Mouse (Mus musculus) gonadal fat pad, adult 2 months (tissue): Measurements from ENCODE around the gene Lrrc2. TPM values are rescaled to one million over a fixed set of nuclear protein-coding genes. Genes with fewer than 3 reads are reported as not detected.

Experiments
- DNase-seq: peaks from one replicate; pipeline ENCODE4 v3.0.0-alpha.2; 2012; ENCODE audit warnings: low read depth
- polyA plus RNA-seq: library from polyadenylated mRNA; depleted of rRNA; stranded (reverse); fragments of >200 nt; gene quantifications from 2 replicates; pipeline ENCODE4 v1.2.3, GENCODE M21; 2012; rRNA removed

The Lrrc2 gene
- polyA plus RNA-seq, 1 experiment = 0.05 TPM

GRCm38 (mm10) chr9:110987331-110987730 lies 36.0 kb downstream of the Lrrc2 start:
- DNase-seq = no peak

GRCm38 (mm10) chr9:110988078-110988477 lies 36.7 kb downstream of the Lrrc2 start:
- no peak for DNase-seq

- no peak for DNase-seq
Measured at GRCm38 (mm10) chr9:110989141-110989540, 37.8 kb downstream of the Lrrc2 start.

GRCm38 (mm10) chr9:110989543-110989942 lies 38.2 kb downstream of the Lrrc2 start:
- DNase-seq = no peak

GRCm38 (mm10) chr9:110990204-110990603 lies 38.9 kb downstream of the Lrrc2 start, which contains the start of gene Rtp3:
Rtp3 (minus strand) TSS chr9:110990583.
- DNase-seq = no peak

- no peak for DNase-seq
Measured at GRCm38 (mm10) chr9:110993281-110993709, 42.0 kb downstream of the Lrrc2 start.

- DNase-seq = peak; percentile 74
Measured at GRCm38 (mm10) chr9:110994716-110995172, 43.4 kb downstream of the Lrrc2 start.

GRCm38 (mm10) chr9:110997245-110997644 lies 45.9 kb downstream of the Lrrc2 start:
- DNase-seq = no peak

- DNase-seq = no peak
Measured at GRCm38 (mm10) chr9:110999056-110999455, 47.7 kb downstream of the Lrrc2 start.

GRCm38 (mm10) chr9:110999856-111000255 lies 48.5 kb downstream of the Lrrc2 start:
- DNase-seq = no peak

GRCm38 (mm10) chr9:111001621-111002020 lies 50.3 kb downstream of the Lrrc2 start:
- no peak for DNase-seq

GRCm38 (mm10) chr9:111003279-111003678 lies 51.9 kb downstream of the Lrrc2 start:
- no peak for DNase-seq

GRCm38 (mm10) chr9:111006544-111006943 lies 55.2 kb downstream of the Lrrc2 start:
- no peak for DNase-seq

- DNase-seq = no peak
Measured at GRCm38 (mm10) chr9:111009763-111010162, 58.4 kb downstream of the Lrrc2 start.

GRCm38 (mm10) chr9:111011550-111011949 lies 60.2 kb downstream of the Lrrc2 start:
- DNase-seq = no peak

GRCm38 (mm10) chr9:111012041-111012440 lies 60.7 kb downstream of the Lrrc2 start:
- peak; percentile 60 for DNase-seq

GRCm38 (mm10) chr9:111015658-111016057 lies 64.3 kb downstream of the Lrrc2 start:
- no peak for DNase-seq

- no peak for DNase-seq
Measured at GRCm38 (mm10) chr9:111019022-111019421, 67.7 kb downstream of the Lrrc2 start, which contains the start of gene Ltf. Ltf (plus strand) TSS chr9:111019271.

- DNase-seq = no peak
Measured at GRCm38 (mm10) chr9:111026791-111027190, 75.4 kb downstream of the Lrrc2 start.

Other genes starting within 250 kb of the Lrrc2 start
- gene Myl3, start 209.7 kb upstream of the Lrrc2 start, polyA plus RNA-seq = 0.63 TPM in 1 of 2 replicates, not detected in the other
- gene Pth1r, start 204.4 kb upstream of the Lrrc2 start, polyA plus RNA-seq = 24.3 and 35.6 TPM in 2 replicates
- 0.07 and 0.19 TPM in 2 replicates for gene Prss42, start 153.4 kb upstream of the Lrrc2 start, polyA plus RNA-seq
- not detected in 2 replicates for gene Prss44, start 137.6 kb upstream of the Lrrc2 start, polyA plus RNA-seq
- 0.07 and 0.15 TPM in 2 replicates for gene Prss43, start 124.9 kb upstream of the Lrrc2 start, polyA plus RNA-seq
- 0.36 TPM in 1 of 2 replicates, not detected in the other for gene Prss45, start 117.0 kb upstream of the Lrrc2 start, polyA plus RNA-seq
- gene Prss46, start 107.0 kb upstream of the Lrrc2 start, polyA plus RNA-seq = 0.15 and 0.24 TPM in 2 replicates
- gene Prss50, start 93.6 kb upstream of the Lrrc2 start, polyA plus RNA-seq = not detected in 2 replicates
- gene Als2cl, start 71.7 kb upstream of the Lrrc2 start, polyA plus RNA-seq = 17.7 and 24.0 TPM in 2 replicates
- 0.88 and 1.3 TPM in 2 replicates for gene Tmie, start 71.4 kb upstream of the Lrrc2 start, polyA plus RNA-seq
- gene Fam240a, start 34.7 kb upstream of the Lrrc2 start, polyA plus RNA-seq = not detected in 2 replicates
- 0.43 TPM in 1 of 2 replicates, not detected in the other for gene Tdgf1, start 5.4 kb upstream of the Lrrc2 start, polyA plus RNA-seq
- 4.6 and 4.7 TPM in 2 replicates for gene Rtp3, start 39.0 kb downstream of the Lrrc2 start, polyA plus RNA-seq
- gene Ltf, start 67.7 kb downstream of the Lrrc2 start, polyA plus RNA-seq = 13.8 and 92.0 TPM in 2 replicates
- 3.1 and 5.0 TPM in 2 replicates for gene Ccrl2, start 106.0 kb downstream of the Lrrc2 start, polyA plus RNA-seq
- gene Lrrfip2, start 166.0 kb downstream of the Lrrc2 start, polyA plus RNA-seq = 10.0 and 10.5 TPM in 2 replicates